Mouse (Mus musculus): ENCODE results near the gene Mavs.
A peak's percentile ranks its signal among the peaks of the same experiment; 100 is the strongest.
"Not testable (repeated sequence)": the region's sequence is repeated elsewhere in the genome, so short reads cannot be mapped to it uniquely, and the experiment has no call there.

Mavs gene

GRCm38 (mm10) chr2:131209969-131210792, 23.7 kb upstream of the Mavs start:
- DNase-seq (ENCODE audit: inconsistent age in 2 of 2, low spot score in 1 of 2), result peak; percentile 97 to 99

DNA sequence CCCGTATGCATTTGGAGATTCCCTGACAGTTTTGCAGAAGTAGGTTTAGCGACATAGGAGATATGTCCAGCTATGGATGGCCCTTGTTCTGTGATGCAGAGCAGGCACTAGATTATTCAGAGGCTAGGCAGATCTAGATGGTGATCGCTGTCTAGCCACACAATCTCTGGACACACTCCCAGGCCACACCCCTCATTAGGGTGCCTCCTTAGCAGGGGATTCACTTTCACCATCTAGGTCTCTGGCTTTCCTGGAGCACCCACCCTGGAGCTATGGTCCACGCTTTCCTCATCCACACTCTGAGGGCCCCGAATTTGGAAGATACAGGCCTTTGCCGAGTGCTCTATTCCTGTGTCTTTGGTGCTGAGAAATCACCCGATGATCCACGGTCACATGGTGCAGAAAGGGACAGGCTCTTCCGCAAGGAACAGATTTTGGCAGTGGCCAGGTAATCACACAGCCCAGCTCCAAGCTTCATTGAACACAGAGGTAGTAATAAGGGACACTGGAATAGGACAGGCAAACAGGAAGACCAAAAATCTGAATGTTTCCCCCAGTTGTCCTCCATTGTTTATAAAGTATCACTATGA, 22.7 kb upstream of the Mavs start:
- peak; percentile 55 to 84 for DNase-seq (ENCODE audit: inconsistent age in 2 of 2, low spot score in 1 of 2)

GRCm38 (mm10) chr2:131213773-131214172, 20.1 kb upstream of the Mavs start:
- no peak for DNase-seq (ENCODE audit: inconsistent age in 2 of 2, low spot score in 1 of 2)

GRCm38 (mm10) chr2:131215941-131216858, 17.7 kb upstream of the Mavs start:
- peak; percentile 51 to 84 for DNase-seq (ENCODE audit: inconsistent age in 2 of 2, low spot score in 1 of 2)

DNA sequence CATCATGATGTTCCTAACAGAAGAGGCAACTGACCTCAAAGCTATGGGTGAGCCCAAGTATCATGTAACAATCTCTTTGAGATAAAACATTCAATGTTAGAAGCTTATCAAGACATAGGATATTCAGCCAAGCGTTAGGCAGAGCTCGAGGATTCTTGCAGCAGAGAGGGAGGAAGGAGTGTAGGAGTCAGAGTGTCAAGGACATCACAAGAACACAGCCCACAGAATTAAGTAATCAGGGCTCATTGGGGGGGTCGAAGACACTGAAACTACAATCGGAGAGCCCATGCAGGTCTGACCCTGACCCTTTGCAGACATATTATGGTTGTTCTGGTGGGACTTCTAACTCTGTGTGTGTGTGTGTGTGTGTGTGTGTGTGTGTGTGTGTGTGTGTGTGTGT, 13.8 kb upstream of the Mavs start:
- DNase-seq (ENCODE audit: inconsistent age in 2 of 2, low spot score in 1 of 2), result no peak

- no peak for DNase-seq (ENCODE audit: inconsistent age in 2 of 2, low spot score in 1 of 2)
These were observed 11.9 kb upstream of the Mavs start for GRCm38 (mm10) chr2:131221853-131222515.

GRCm38 (mm10) chr2:131222562-131222961, 11.3 kb upstream of the Mavs start:
- DNase-seq (ENCODE audit: inconsistent age in 2 of 2, low spot score in 1 of 2), result no peak

DNA sequence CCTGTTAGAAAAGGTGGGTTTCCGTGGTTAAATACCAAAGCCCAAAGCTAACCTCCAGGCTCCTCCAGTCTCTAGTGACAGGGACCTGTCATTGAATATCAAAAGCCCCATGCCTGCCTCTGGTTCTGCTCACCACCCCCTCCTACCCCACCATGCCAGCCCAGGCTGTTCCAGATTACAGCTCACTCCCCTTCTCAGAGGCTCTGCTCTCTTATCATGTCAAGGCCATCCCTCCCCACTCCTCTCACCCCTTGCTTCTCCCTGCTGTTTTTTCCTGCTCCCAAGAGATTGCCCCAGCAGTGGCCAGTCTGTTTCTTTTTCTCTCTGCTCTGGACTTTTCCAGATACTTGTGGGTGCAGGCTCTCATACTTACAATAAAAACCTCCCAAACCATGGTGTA, 10.3 kb upstream of the Mavs start:
- peak; percentile 55 to 69 for DNase-seq (ENCODE audit: inconsistent age in 2 of 2, low spot score in 1 of 2)

GRCm38 (mm10) chr2:131225178-131225577, 8.7 kb upstream of the Mavs start:
- no peak for DNase-seq (ENCODE audit: inconsistent age in 2 of 2, low spot score in 1 of 2)

GRCm38 (mm10) chr2:131226669-131227068, 7.2 kb upstream of the Mavs start:
- DNase-seq (ENCODE audit: inconsistent age in 2 of 2, low spot score in 1 of 2), result not testable (repeated sequence)

- no peak for DNase-seq (ENCODE audit: inconsistent age in 2 of 2, low spot score in 1 of 2)
These were observed 6.6 kb upstream of the Mavs start for GRCm38 (mm10) chr2:131227243-131227642.

DNA sequence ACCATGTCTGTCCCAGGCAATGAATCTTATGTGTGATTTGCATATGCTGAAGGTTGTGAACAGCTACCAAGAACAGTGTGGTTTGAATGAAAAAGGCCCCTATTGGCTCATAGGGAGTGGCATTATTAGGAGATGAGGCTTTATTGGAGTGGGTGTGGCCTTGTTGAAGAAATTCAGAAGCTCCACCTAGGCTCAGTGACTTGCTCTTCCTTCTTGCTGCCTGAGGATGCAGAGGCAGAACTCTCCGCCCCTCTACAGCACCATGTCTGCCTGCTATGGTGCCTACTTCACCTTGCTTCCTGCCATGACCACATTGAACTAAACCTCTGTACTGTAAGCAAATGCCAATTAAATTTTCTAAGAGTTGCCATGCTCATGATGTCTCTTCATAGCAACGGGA, 1.3 kb upstream of the Mavs start:
- DNase-seq (ENCODE audit: inconsistent age in 2 of 2, low spot score in 1 of 2), result peak in 1 of 2 experiments; percentile 38

GRCm38 (mm10) chr2:131234127-131234650, 326 bp downstream of the Mavs start:
- no peak for DNase-seq (ENCODE audit: inconsistent age in 2 of 2, low spot score in 1 of 2)

GRCm38 (mm10) chr2:131234970-131235635, 1.2 kb downstream of the Mavs start:
- peak in 1 of 2 experiments; percentile 66 for DNase-seq (ENCODE audit: inconsistent age in 2 of 2, low spot score in 1 of 2)

GRCm38 (mm10) chr2:131242180-131242579, 8.3 kb downstream of the Mavs start:
- no peak for DNase-seq (ENCODE audit: inconsistent age in 2 of 2, low spot score in 1 of 2)

DNA sequence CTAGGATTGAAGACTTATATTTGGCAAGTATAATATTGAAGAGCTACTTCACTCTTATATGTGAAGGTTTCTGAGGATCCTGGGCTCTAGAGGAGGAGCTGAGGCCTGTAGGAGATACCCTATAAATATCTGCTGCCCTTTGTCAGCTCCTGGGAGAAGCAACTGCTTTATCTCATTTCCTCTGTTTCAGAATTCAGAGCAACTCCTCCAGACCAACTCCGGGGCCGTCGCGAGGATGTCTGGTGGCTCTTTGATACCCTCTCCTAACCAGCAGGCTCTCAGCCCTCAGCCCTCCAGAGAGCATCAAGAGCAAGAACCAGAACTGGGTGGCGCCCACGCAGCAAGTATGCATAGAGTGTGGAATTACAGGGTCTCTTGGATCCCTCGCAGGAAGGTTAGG, 9.1 kb downstream of the Mavs start:
- DNase-seq (ENCODE audit: inconsistent age in 2 of 2, low spot score in 1 of 2), result no peak

GRCm38 (mm10) chr2:131253681-131254328, 19.9 kb downstream of the Mavs start:
- DNase-seq (ENCODE audit: inconsistent age in 2 of 2, low spot score in 1 of 2), result peak; percentile 75 to 87

- no peak for DNase-seq (ENCODE audit: inconsistent age in 2 of 2, low spot score in 1 of 2)
These were observed 20.5 kb downstream of the Mavs start for GRCm38 (mm10) chr2:131254329-131254713.

- DNase-seq (ENCODE audit: inconsistent age in 2 of 2, low spot score in 1 of 2), result no peak
These were observed 21.9 kb downstream of the Mavs start for GRCm38 (mm10) chr2:131255738-131256137.

- DNase-seq (ENCODE audit: inconsistent age in 2 of 2, low spot score in 1 of 2), result no peak
These were observed 24.8 kb downstream of the Mavs start for GRCm38 (mm10) chr2:131258693-131259092.

Measured in adrenal gland, adult (tissue).